Mouse (Mus musculus) retina, postnatal 7 days (tissue): ENCODE measurements around the gene Gna13.

Source experiments
- DNase-seq: peaks from one replicate; pipeline ENCODE4 v3.0.0-alpha.2; 2012; ENCODE audit warnings: low read depth, low spot score

The Gna13 gene

DNA sequence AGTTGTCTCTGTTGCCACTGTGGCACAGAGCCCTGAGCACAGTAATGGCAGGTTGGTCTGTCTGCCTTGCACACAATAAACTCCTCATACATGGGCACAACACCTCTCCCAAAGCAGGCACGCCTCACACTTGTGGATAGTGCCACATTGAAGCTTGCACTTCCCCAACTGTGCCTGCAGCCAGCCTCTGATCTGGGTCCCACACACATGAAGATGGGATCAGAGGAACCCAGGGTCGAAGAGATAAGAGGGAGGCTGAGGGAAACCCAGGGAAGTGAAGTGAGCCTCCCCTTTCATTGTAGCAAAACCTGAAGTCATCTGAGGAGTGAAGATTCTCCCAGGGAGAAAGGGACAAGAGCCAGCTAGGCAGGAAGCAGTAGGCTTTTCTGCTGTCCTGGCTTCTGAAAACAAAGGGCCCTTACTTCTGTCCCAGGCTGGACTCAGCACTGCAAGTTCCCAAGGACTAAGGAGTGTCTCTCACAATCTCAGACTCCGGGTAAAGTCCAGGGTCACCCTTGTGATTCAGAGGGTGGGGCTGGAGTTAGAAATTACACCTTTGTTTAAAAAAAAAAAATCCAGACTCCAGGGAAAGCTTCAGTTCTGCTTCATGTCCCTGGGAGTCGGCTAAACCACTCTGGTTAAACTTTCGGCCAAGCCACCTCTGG lies 12.8 kb upstream of the Gna13 start:
- DNase-seq = no peak

DNA sequence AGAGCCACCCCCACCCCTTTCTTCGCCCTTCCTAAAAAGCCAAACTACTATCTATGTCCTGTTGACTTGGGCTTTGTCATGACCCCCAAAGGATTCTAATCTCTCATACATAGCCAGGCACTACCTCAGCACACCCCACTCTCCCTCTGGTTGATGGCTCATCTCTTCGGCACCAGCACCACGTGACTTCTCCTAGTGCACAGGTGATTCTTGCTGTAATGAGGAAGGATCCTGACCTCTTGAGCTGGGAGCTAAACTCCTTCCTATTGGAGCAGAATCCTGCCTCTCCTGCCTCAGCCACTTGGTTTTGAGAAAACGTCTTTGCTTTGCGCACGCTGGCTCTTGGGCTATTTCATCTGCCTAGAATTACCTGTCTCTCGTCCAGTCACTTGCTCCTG lies 12.3 kb upstream of the Gna13 start:
- DNase-seq = no peak

DNA sequence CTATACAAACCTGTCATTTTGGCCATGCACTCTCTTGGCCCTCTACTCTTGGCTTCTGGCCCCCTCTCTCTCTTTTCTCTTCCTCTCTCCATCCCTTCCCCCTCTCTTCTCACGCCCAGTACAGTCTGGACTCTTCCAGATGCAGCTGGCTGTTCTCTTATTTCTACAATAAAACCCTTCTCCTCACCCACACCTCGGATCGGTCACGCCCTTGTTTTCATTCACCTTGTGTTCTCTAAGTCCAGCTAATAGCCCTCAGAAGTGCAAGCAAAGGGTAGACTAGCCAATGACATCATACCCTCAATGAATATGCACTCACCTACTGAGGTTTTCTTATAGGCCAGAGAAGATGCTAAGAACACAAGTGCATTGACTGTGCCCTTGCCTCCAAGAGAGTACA lies 11.1 kb upstream of the Gna13 start:
- no peak for DNase-seq

DNA sequence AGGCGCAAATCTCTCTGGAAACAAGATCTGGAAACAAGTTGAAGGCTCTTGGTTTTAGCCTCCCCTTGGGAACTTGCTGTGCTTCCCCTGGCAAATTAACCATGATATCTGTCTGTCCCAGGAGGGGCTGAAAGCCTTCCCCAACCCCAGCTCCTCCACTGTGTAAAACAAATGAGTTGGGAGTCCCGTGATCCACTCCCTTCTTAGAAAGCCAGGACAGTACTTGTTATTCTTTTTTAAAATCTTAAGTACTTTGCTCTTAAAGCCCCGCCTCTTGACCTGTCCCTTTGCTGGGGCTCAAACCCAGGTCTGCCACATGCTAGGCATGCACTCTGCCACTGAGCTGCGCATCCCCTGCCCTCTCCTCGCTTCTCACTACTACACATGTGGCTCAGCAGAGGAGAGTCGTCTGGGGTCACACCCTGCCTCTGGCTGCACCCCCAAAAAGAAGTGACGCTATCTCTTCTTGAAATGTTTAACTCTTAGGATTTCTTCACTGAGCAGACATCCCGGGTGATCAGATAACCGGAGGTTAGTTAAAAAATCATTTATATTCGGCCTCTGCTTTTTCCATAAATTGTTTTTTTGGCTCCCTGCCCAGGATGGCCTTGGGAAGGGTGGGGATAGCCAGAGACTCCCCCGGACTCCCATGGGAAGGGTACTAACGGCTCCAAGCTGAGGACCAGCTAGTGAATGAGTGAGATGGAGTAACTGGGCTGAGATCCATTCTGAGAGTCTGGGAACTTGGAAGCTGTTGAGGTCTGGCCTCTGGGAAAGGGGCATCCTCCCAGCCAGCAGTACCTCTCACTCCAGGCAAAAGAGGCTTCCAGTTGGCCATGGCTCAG lies 9.0 kb upstream of the Gna13 start:
- no peak for DNase-seq

DNA sequence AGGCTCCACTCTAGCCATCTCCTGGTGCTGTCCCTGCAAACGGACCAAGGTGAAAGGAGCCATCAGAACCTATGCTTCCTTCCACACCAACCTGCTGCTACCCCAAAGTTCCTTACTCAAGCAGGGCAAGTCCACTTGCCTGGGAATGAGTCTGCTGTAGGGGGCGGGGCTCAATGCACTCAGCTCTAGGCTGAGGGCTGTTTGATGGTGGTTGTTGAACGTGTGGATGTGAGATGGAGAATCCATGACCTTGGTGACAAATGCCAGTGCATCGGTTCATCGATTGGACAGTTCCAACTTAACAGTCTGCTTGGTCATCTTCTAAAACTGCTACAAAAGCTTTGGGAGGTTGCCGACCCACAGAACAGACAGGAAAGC lies 8.4 kb upstream of the Gna13 start:
- no peak for DNase-seq

DNA sequence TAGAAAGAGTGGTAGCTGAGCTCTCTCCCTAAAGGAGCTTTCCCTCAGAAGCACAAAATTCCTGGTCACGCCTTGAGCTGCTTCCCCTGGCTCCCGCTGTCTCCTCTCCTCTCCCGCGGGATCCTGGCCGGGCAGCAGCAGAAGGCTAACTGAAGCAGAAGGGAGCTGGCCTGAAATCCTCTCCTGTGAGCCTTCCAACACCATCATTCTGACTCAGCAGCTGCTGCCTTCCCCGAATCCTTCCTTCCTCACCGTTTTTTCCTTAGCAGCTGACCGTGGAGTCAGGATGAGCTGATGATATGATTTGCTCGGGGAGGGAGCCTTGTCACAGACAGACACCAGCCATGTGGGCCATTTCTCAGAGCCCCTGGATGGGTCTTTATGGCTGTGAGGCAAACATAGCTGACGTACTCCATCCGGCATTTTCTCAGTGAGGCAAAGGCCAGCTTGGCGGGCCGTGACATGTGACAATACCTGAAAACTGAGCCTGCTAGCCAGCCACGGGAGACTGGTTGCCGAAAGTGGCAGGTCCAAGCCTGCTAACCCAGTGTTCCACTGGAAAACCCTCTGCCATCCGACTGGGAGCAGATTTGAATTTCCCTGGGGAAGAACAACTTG lies 6.8 kb upstream of the Gna13 start:
- no peak for DNase-seq

DNA sequence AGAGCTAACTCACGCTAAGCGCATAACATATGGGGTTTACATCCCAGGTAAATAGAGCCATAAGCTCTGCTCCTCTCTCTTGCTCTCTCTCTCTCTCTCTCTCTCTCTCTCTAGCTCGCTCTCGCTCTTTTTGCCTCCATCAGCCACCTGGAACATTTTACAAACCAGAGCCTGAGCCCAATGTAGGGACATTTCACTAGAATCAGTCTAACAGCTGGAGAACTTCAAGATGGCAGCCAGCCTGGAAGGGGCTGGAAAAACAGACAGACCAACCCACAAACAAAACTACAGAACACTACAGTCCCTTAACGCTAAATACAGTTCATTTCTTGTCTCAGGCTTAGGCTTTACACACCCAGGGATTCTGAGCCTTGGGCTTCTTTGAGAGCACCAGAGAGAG lies 5.5 kb upstream of the Gna13 start:
- DNase-seq = no peak

DNA sequence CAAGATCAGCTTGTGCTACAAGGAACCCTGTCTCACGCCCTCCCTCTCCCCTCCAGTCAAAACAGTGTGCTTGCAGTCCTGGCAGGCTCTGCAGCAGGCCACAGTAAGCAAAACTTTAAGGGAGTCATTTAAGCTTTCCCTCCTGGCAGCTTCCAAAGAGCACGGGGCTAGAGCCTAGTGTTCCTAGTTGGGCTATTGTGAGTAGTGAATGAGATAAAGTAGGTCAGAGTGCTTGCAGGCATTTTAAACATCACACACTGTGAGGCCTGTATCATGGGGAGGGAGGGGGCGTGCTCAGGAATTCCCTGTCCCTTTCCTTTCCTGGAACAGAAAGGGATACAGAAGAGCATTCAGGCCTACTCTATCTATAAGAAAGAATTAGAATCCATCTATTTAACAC lies 4.1 kb upstream of the Gna13 start:
- DNase-seq = no peak

DNA sequence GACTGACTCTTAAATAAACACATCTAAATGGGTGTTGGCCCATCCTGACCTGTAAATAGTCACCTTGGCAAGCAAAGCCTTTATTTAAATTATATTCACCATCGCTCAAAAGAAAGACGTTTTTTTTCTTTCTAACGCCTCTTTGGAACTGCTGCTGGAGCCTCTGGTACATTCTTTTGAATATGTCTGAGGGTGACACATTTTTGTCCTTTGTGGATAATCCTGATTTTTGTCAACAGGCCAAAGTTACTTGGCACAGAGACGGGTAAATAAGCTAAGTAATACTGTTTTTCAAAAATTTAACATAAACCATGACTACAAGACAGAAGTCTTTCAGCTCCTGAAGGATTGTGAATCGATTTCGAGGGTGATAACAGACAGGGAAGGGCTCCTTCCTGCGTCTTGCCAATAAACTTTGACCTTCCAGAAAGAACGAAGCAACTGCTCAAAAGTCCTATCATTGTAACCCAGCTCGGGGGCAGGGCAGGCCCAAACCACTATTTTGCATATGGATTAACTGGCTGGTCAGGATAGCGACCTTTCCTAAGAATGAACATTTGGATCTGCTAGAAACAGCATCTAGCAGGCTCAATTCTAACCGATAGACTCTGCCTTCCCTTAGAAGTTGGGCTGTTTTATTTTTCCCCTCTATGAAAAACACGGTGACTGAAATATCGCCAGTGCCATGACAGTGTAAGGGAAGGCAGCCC lies 3.4 kb upstream of the Gna13 start:
- no peak for DNase-seq

DNA sequence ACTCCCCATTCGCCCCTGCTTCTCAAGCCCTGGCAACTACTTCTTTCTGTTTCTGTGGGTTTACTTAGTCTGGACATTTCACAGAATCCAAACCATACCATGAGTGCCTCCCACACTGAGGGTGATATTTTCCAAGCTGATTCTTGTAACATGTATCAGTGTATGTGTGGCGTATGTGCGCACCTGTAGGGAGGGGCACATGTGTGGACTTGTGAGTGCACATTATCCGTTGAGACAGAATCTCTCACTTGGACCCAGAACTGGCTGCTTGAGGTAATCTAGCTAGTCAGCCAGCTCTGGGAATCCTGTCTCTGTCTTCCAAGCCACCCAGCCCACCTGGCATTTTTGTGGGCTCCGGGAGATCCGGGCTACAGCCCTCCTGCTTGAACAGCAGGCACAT lies 2.5 kb upstream of the Gna13 start:
- DNase-seq = no peak

DNA sequence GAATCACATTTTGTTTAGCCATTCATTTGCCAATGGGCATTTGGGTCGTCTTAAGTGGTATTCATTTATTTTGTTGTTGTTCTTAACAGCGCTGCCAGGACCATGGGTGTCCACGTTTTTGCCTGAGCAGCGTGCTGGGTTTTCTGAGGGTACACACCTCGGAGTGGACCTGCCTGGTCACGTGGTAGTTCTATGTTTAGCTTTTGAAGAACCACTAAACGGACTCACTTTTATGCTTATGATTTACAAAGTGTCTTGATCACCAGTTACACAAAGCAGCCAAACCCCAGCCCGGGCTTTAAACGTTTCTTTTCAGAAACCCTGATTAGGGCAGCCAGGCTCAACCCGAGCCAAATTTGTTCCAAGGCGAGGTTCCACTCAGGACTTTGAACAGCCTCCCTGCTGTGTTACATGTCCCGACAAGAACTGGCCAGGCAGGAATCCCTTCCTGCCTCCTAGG lies 2.0 kb upstream of the Gna13 start:
- DNase-seq = no peak

DNA sequence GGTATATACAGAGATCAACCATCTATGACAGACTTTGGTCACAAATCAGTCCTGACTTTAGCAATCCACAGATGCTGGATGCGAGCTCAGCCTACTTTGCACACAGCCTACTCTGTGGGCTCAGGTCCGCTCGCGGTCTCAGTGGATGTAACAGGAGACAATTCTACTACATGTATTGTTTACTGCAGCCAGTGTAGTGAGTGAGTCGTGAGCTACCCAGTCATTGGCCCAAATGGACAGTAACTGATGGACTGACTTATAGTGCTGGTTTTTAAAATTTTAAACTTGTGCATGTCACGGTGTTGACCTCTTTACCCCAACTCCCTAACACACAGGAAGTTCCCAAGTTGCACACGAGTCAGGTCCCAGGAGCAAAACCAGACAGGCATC lies 1.4 kb upstream of the Gna13 start:
- no peak for DNase-seq

DNA sequence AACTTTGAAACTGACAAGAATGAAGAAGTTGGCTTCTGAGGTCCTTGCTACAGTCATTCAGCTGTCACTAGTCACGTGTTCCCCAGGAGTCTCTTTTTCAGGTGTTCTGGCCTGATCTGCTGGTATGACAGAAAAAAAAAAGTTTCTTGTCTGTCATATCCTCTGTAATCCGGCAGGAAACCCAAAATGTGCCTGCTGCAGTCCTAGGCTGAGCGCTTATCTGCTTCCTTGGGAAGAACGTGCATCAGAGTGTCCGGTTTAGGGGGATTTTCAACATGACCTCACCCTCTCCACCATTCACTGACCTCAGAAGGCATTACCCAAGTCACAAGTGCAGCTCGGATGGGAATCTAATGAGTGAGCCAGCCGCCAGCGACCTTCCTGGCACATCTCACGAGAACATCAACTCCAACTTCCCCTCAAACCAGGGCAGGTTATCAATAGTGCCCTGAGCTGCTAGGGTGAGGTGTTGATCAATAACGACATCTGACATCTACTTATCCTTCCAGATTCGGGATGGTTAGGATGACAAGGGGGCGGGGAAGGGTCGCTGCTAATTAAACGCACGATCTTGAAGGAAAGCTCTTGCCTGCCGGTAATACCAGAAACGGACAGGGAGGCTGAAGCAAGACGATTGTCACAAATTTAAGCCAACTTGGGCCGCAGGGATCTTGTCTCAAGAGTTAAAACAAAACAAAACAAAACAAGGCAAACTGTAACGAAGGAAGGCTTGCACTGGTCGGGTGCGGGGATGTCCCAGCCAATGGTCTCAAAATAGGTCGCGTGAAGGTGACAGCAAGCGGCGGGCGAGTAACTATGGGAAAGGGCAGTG lies 784 bp upstream of the Gna13 start:
- no peak for DNase-seq

DNA sequence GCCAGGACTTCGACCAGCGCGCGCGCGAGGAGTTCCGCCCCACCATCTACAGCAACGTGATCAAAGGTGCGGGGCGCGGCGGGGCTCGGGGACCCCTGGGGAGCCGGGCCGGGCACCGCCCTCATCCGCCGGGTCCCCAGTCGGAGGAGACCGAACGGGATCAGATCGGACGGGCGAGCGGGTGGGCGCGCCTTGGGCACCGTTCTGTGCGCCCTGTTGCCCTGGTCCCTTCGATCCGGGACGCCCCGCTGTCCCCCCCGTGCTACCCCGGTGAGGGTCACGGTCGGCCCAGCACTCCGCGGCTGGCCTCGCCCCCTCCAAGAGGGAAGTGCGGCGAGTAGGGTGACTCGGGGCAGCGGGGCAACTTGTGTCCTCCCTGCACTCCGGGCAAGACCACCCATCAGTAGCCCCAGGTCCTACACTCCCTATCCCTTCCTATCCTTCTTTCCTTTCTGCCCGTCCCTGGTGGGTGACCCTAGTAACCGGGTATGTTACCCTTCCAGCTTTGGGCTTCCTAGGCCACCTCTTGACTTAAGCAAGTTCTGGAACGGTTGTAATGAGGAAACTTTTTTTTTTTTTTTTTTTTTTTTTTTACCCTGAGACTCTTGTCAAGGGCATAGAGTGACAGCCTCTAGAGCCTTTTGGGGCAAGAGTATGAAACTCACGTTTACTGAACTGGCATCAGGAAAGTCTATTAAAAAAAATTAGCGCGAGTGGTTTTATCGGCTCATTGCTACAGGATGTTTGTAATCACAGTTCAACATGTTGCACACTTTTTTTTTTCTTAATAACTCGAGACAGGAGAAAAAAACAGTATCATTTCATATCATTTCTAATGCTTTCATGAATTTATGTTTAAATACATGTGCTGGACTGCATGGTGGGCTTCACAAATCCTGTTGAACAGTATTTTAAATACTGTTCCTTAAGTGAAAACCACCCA lies 831 bp downstream of the Gna13 start:
- no peak for DNase-seq

DNA sequence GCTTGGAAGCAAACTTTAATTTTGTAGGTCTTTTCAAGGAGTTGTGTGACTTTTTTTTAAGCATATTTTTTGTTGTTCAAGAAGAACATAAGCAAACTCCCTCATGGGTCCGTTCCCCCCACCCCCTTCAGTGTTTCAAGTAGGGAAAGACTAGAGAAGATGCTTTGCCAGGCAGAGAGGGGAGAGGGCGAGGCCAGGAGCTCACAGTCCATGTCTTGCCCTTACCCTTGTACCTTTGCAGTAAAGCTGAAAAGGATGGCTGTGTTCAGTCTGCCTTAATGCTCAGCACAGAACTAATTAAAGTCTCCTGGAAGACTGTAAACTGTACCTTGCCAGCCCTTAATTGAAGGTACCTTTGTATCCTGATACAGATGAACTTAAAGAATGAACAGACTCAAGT lies 1.7 kb downstream of the Gna13 start:
- DNase-seq = no peak

DNA sequence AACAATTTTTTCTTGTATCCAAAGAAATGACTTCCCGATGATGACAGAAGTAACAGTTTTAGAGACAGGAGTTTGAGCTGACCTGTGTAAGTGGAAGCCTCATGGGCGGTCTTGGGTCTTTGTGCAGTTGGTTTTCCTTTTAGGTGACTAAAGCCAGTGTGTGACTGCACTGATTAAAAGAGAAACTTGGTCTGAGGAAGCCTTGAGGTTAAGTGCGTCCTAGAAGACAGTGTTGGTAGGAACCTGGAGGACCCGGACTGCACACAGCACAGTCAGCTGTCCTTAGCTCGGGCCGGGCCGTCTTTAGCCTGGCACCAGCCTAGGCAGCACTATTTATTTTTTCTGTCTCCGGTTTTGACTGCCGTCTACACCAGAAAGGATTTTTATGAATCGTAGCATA lies 2.2 kb downstream of the Gna13 start:
- no peak for DNase-seq

DNA sequence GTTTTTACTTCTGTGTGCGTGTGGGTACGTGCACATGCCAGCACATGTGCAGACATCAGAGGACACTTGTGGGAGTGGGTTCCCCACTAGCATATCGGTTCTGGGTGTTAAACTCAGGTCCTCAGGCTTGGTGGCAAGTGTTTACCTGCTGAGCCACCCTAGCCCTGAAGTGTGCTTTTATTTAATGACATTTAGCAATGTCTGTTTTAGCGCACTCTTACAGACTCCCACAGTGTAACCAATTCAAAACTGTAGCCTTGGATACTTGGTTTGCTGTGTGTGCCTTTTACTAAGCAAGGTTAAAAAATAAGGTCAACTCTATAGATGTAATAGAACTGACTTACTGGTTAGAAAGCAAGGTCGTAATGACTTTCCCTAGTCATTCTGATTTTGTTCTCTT lies 3.2 kb downstream of the Gna13 start:
- no peak for DNase-seq

DNA sequence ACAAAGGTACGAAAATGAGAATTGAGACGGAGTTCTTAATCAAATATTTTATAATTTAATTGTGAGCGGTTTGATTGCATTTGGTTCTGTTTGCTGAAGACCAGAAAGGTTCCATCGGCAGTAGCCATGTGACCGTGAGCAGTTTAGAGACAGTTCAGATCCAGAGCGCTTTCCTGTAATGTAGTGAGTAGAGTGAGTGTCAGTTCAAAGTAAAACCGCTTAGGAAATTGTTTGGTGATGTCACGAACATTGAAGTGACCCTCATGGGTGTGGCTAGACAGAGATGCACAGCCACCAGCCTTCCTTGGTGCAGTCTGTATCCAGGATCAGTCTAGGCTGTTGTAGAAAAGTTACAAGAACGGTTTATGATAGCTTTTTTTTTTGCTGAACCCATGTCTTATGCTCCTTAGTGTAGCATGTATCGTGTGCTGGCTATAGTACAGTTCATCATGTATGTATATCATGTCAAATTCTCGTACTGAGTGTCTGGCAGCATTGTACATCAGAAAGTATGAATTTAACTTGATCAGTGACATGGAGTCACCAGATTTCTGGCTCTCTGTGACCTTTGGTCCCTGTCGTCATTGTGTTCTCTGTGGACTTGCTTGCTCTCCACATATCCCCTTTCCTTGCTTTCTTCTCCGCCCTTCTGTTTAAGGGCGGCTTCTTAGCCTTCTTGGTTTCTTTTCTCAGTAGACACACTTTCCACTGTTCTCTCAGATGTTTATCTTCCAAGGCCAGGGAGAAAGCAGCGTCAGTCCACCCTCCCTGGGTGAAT lies 4.4 kb downstream of the Gna13 start:
- no peak for DNase-seq

DNA sequence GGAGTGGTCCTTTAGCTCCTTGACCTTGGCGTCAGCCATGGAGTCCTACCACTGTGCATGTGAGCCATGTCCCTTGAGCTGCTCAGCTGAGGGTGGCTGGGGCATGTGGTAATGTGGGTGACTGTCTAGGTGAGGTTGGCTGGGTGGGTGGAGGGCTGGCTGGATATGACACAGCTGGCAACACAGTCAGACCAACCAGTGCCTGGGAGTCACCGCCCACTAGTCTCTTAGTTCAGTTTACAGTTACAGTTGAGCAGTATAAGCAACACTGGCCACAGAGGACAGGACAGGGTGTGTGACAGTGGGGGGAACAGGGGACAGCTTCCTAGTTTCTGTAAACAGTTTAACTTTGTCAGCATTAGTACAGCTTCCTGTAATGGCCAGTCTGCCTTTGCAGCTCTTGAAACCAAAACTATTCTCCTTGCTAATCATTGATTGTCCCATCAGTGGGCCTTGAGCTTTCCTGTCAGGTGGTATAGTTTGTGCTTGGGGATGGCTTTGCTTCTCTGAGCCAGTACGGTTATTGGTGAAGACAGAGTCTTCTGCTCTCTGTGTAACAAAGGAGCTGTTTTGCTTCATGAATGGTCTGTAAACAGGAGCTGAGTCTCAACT lies 6.5 kb downstream of the Gna13 start:
- no peak for DNase-seq
